Mouse (Mus musculus): ENCODE measurements around the gene Olfr1224-ps1. TPM values are rescaled to one million over a fixed set of nuclear protein-coding genes. Genes with fewer than 3 reads are reported as not detected.
"Not testable (repeated sequence)": the region's sequence is repeated elsewhere in the genome, so short reads cannot be mapped to it uniquely, and the experiment has no call there.

The Olfr1224-ps1 gene
- not detected in 2 replicates for polyA plus RNA-seq (2014; fragmentation: Nextera tagmentation; extraction: Ambion mirVana)

- not testable (repeated sequence) for ATAC-seq (ENCODE audit: low FRiP score); H3K27ac ChIP-seq (ENCODE audit: low read depth, low read length); H3K36me3 ChIP-seq (ENCODE audit: control insufficient read depth, insufficient read depth, low read length); DNase-seq (ENCODE audit: low spot score, missing footprints); H3K4me3 ChIP-seq (ENCODE audit: low read depth, low read length); H3K4me1 ChIP-seq (ENCODE audit: control insufficient read depth, insufficient read depth, low read length); H3K4me2 ChIP-seq; H3K27me3 ChIP-seq (ENCODE audit: control insufficient read depth, insufficient read depth, low read length); H3K9ac ChIP-seq (ENCODE audit: low read length); H3K9me3 ChIP-seq (ENCODE audit: control insufficient read depth, low read length)
- 94% methylated on average over 8 of the region's 8 CpGs for WGBS
Measured at GRCm38 (mm10) chr2:89163991-89164390, at the start of gene Olfr1224-ps1. TSS of gene Olfr1224-ps1 (minus strand) at chr2:89164091.

- WGBS: 68% methylated on average over 2 of the region's 2 CpGs
- Histone ChIP-seq H3K36me3 (ENCODE audit: control insufficient read depth, insufficient read depth, low read length) (no peaks in the 10 kb centered on the region), H3K4me2 (no peak within 1 kb of the TSS), H3K4me3 (ENCODE audit: low read depth, low read length) (no peak within 1 kb of the TSS), H3K27ac (ENCODE audit: low read depth, low read length) (no peak within 1 kb of the TSS), H3K9me3 (ENCODE audit: control insufficient read depth, low read length) (no peaks in the 10 kb centered on the region), H3K4me1 (ENCODE audit: control insufficient read depth, insufficient read depth, low read length) (no peaks in the 10 kb centered on the region), H3K27me3 (ENCODE audit: control insufficient read depth, insufficient read depth, low read length) (no peaks in the 10 kb centered on the region), H3K9ac (ENCODE audit: low read length) (no peak within 1 kb of the TSS)
- no peak for ATAC-seq (ENCODE audit: low FRiP score)
- DNase-seq (ENCODE audit: low spot score, missing footprints): no peak
Measured at GRCm38 (mm10) chr2:89199948-89200347, 36.1 kb upstream of the Olfr1224-ps1 start, which contains the start of gene Olfr1226. TSS of gene Olfr1226 (minus strand) at chr2:89200048.

GRCm38 (mm10) chr2:89196325-89196982, 32.6 kb upstream of the Olfr1224-ps1 start:
- H3K27me3 ChIP-seq (ENCODE audit: control insufficient read depth, insufficient read depth, low read length): no peaks in the 10 kb centered on the region

GRCm38 (mm10) chr2:89174569-89174968, 10.7 kb upstream of the Olfr1224-ps1 start, which contains the start of gene Olfr1225:
TSS of gene Olfr1225 (minus strand) at chr2:89174669.
- WGBS: 86% methylated on average over 1 of the region's 1 CpGs
- Histone ChIP-seq H3K27ac (ENCODE audit: low read depth, low read length) (no peak within 1 kb of the TSS), H3K4me3 (ENCODE audit: low read depth, low read length) (no peak within 1 kb of the TSS), H3K4me1 (ENCODE audit: control insufficient read depth, insufficient read depth, low read length) (no peaks in the 10 kb centered on the region), H3K27me3 (ENCODE audit: control insufficient read depth, insufficient read depth, low read length) (no peaks in the 10 kb centered on the region), H3K4me2 (no peak within 1 kb of the TSS), H3K9ac (ENCODE audit: low read length) (no peak within 1 kb of the TSS), H3K9me3 (ENCODE audit: control insufficient read depth, low read length) (no peaks in the 10 kb centered on the region), H3K36me3 (ENCODE audit: control insufficient read depth, insufficient read depth, low read length) (no peaks in the 10 kb centered on the region)
- ATAC-seq (ENCODE audit: low FRiP score): no peak
- DNase-seq (ENCODE audit: low spot score, missing footprints): no peak

More at GRCm38 (mm10) chr2:89196325-89196982, 32.6 kb upstream of the Olfr1224-ps1 start:
- ATAC-seq (ENCODE audit: low FRiP score) (no peak), DNase-seq (ENCODE audit: low spot score, missing footprints) (no peak)
- Histone ChIP-seq H3K4me1 (ENCODE audit: control insufficient read depth, insufficient read depth, low read length) (no peaks in the 10 kb centered on the region), H3K36me3 (ENCODE audit: control insufficient read depth, insufficient read depth, low read length) (no peaks in the 10 kb centered on the region), H3K4me2 (no peak overlapping the region), H3K4me3 (ENCODE audit: low read depth, low read length) (no peak overlapping the region), H3K9me3 (ENCODE audit: control insufficient read depth, low read length) (no peaks in the 10 kb centered on the region), H3K9ac (ENCODE audit: low read length) (no peak overlapping the region), H3K27ac (ENCODE audit: low read depth, low read length) (no peak overlapping the region)
- WGBS: 92% methylated on average over 3 of the region's 3 CpGs

- not testable (repeated sequence) for ATAC-seq (ENCODE audit: low FRiP score); H3K4me2 ChIP-seq; H3K9ac ChIP-seq (ENCODE audit: low read length); DNase-seq (ENCODE audit: low spot score, missing footprints); H3K27me3 ChIP-seq (ENCODE audit: control insufficient read depth, insufficient read depth, low read length); H3K36me3 ChIP-seq (ENCODE audit: control insufficient read depth, insufficient read depth, low read length); H3K27ac ChIP-seq (ENCODE audit: low read depth, low read length); H3K4me1 ChIP-seq (ENCODE audit: control insufficient read depth, insufficient read depth, low read length); H3K9me3 ChIP-seq (ENCODE audit: control insufficient read depth, low read length); H3K4me3 ChIP-seq (ENCODE audit: low read depth, low read length)
- WGBS: 87% methylated on average over 4 of the region's 4 CpGs
Measured at GRCm38 (mm10) chr2:89164711-89165110, 820 bp upstream of the Olfr1224-ps1 start.

GRCm38 (mm10) chr2:89151460-89151859, 12.4 kb downstream of the Olfr1224-ps1 start, which contains the start of gene Olfr1223:
TSS of gene Olfr1223 (minus strand) at chr2:89151560.
- no peaks in the 10 kb centered on the region for H3K36me3 ChIP-seq (ENCODE audit: control insufficient read depth, insufficient read depth, low read length)
- H3K9me3 ChIP-seq (ENCODE audit: control insufficient read depth, low read length): no peaks in the 10 kb centered on the region
- no peaks in the 10 kb centered on the region for H3K4me1 ChIP-seq (ENCODE audit: control insufficient read depth, insufficient read depth, low read length)
- no peak within 1 kb of the TSS for H3K4me3 ChIP-seq (ENCODE audit: low read depth, low read length)
- ATAC-seq (ENCODE audit: low FRiP score) (no peak), DNase-seq (ENCODE audit: low spot score, missing footprints) (no peak)
- WGBS: 69% methylated on average over 1 of the region's 1 CpGs
- H3K27ac ChIP-seq (ENCODE audit: low read depth, low read length): no peak within 1 kb of the TSS
- no peak within 1 kb of the TSS for H3K4me2 ChIP-seq
- H3K9ac ChIP-seq (ENCODE audit: low read length): no peak within 1 kb of the TSS
- H3K27me3 ChIP-seq (ENCODE audit: control insufficient read depth, insufficient read depth, low read length): no peaks in the 10 kb centered on the region

- Histone ChIP-seq H3K27me3 (ENCODE audit: control insufficient read depth, insufficient read depth, low read length) (no peaks in the 10 kb centered on the region), H3K9me3 (ENCODE audit: control insufficient read depth, low read length) (no peaks in the 10 kb centered on the region), H3K4me3 (ENCODE audit: low read depth, low read length) (no peak within 1 kb of the TSS), H3K36me3 (ENCODE audit: control insufficient read depth, insufficient read depth, low read length) (no peaks in the 10 kb centered on the region), H3K4me1 (ENCODE audit: control insufficient read depth, insufficient read depth, low read length) (no peaks in the 10 kb centered on the region), H3K27ac (ENCODE audit: low read depth, low read length) (no peak within 1 kb of the TSS), H3K9ac (ENCODE audit: low read length) (no peak within 1 kb of the TSS), H3K4me2 (no peak within 1 kb of the TSS)
- DNase-seq (ENCODE audit: low spot score, missing footprints) (no peak), ATAC-seq (ENCODE audit: low FRiP score) (no peak)
- 72% methylated on average over 3 of the region's 3 CpGs for WGBS
Measured at GRCm38 (mm10) chr2:89132954-89133353, 30.9 kb downstream of the Olfr1224-ps1 start, which contains the start of gene Olfr1222. TSS of gene Olfr1222 (minus strand) at chr2:89133054.

GRCm38 (mm10) chr2:89117183-89117582, 46.7 kb downstream of the Olfr1224-ps1 start, which contains the start of gene Olfr1221:
TSS of gene Olfr1221 (minus strand) at chr2:89117283.
- 88% methylated on average over 2 of the region's 2 CpGs for WGBS
- no peaks in the 10 kb centered on the region for H3K4me1 ChIP-seq (ENCODE audit: control insufficient read depth, insufficient read depth, low read length)
- no peak within 1 kb of the TSS for H3K4me2 ChIP-seq

GRCm38 (mm10) chr2:89106735-89107134, 57.2 kb downstream of the Olfr1224-ps1 start, which contains the start of gene Olfr1220:
TSS of gene Olfr1220 (minus strand) at chr2:89106835.
- 85% methylated on average over 3 of the region's 3 CpGs for WGBS
- H3K9ac ChIP-seq (ENCODE audit: low read length): no peak within 1 kb of the TSS
- ATAC-seq (ENCODE audit: low FRiP score): no peak
- H3K4me2 ChIP-seq: no peak within 1 kb of the TSS
- no peak within 1 kb of the TSS for H3K4me3 ChIP-seq (ENCODE audit: low read depth, low read length)
- H3K9me3 ChIP-seq (ENCODE audit: control insufficient read depth, low read length): no peaks in the 10 kb centered on the region
- no peak for DNase-seq (ENCODE audit: low spot score, missing footprints)
- no peaks in the 10 kb centered on the region for H3K27me3 ChIP-seq (ENCODE audit: control insufficient read depth, insufficient read depth, low read length)
- no peaks in the 10 kb centered on the region for H3K4me1 ChIP-seq (ENCODE audit: control insufficient read depth, insufficient read depth, low read length)
- no peak within 1 kb of the TSS for H3K27ac ChIP-seq (ENCODE audit: low read depth, low read length)
- H3K36me3 ChIP-seq (ENCODE audit: control insufficient read depth, insufficient read depth, low read length): no peaks in the 10 kb centered on the region

More at GRCm38 (mm10) chr2:89117183-89117582, 46.7 kb downstream of the Olfr1224-ps1 start, which contains the start of gene Olfr1221:
- H3K36me3 ChIP-seq (ENCODE audit: control insufficient read depth, insufficient read depth, low read length): no peaks in the 10 kb centered on the region
- DNase-seq (ENCODE audit: low spot score, missing footprints) (no peak), ATAC-seq (ENCODE audit: low FRiP score) (no peak)
- no peak within 1 kb of the TSS for H3K27ac ChIP-seq (ENCODE audit: low read depth, low read length)
- no peaks in the 10 kb centered on the region for H3K27me3 ChIP-seq (ENCODE audit: control insufficient read depth, insufficient read depth, low read length)
- no peak within 1 kb of the TSS for H3K4me3 ChIP-seq (ENCODE audit: low read depth, low read length)
- H3K9me3 ChIP-seq (ENCODE audit: control insufficient read depth, low read length): no peaks in the 10 kb centered on the region
- no peak within 1 kb of the TSS for H3K9ac ChIP-seq (ENCODE audit: low read length)

Measured in midbrain, embryonic 11.5 days (tissue).